In genomic region chr6:54816388-54817065, GRCm38 (mm10) we compare ENCODE assay signal across 8 mouse cellular contexts. TPM values are rescaled to one million over a fixed set of nuclear protein-coding genes. Genes with fewer than 3 reads are reported as not detected.
A peak's percentile ranks its signal among the peaks of the same experiment; 100 is the strongest.
DNase-seq lines count a peak whose midpoint lies in the region; ATAC-seq lines count a peak whose summit lies in the region.

Gene Znrf2, plus strand, starts transcription at chr6:54816916.

- ATAC-seq in megakaryocyte progenitor cell, adult 5-6 weeks (replicated peaks; ENCODE audit: poor library complexity) = peak; percentile 77

- DNase-seq in adipocyte (ENCODE audit: low spot score) = peak; percentile 98
- peak; percentile 98 for DNase-seq in embryo, embryonic 10 days (ENCODE audit: low spot score)
- DNase-seq in gastrocnemius, postnatal 10 days = peak; percentile 91
- peak; percentile 98 for DNase-seq in induced T-regulatory cell, adult 2 months (ENCODE audit: low read depth)
- DNase-seq in left cerebral cortex, adult 9 months (ENCODE audit: low spot score in 2 of 2) = peak; percentile 84 to 93
- DNase-seq in right cerebral cortex, postnatal 14 days = peak; percentile 92
- DNase-seq in urinary bladder, postnatal 36 days (ENCODE audit: low spot score in 2 of 2) = peak; percentile 84 to 93

RNA-seq across cellular contexts. Expression of gene Znrf2, which starts in this region (rescaled TPM):
- 10 to 100 TPM; 10.2 to 10.4 TPM for total RNA-seq in gastrocnemius, postnatal 10 days (2021)
- 71.1 and 75.3 TPM in 2 replicates for total RNA-seq in megakaryocyte progenitor cell, adult 5-6 weeks (2015)
- 61.4 and 66.6 TPM in 2 replicates for total RNA-seq in megakaryocyte progenitor cell, adult 5-6 weeks (2017)

Comparison
In these comparisons a context has a peak if more than half of its experiments do, and no peak if none do; other contexts are left out.
1. Peak in every context shown above with its lines: DNase-seq and ATAC-seq.
2. RNA of gene Znrf2 (total RNA-seq): 61.4 to 75.3 TPM in megakaryocyte progenitor cell, adult 5-6 weeks; 10.2 to 10.4 TPM in gastrocnemius, postnatal 10 days; every median in the first group is over 4 times any median in the second.